Mouse (Mus musculus): ENCODE data around the gene Olfm1.

Olfm1 gene

DNA sequence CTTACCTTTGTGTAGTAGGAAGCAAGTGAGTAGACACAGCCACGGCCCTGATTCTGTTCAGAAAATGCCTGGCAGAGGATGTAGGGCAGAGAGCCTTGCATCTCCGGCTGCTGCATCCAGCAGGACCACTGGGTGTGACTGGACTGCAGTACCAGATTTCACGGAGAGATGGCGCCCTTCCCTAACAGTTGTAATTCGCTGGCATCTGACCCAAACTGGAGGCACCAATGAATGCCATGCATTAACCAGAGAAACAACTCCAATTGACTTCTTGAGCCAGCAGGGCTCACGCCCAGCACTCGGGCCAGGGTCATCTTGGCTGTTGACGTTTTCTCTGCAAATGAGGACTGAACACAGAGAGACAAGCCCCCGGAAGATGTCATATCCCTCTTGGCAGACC, 11.4 kb downstream of the Olfm1 start:
- in situ Hi-C loops (cut with MboI, MseI): loop anchor here (5.0 kb wide), 3 partner anchors 68 to 208 kb away; no protein-coding TSS in a partner anchor

DNA sequence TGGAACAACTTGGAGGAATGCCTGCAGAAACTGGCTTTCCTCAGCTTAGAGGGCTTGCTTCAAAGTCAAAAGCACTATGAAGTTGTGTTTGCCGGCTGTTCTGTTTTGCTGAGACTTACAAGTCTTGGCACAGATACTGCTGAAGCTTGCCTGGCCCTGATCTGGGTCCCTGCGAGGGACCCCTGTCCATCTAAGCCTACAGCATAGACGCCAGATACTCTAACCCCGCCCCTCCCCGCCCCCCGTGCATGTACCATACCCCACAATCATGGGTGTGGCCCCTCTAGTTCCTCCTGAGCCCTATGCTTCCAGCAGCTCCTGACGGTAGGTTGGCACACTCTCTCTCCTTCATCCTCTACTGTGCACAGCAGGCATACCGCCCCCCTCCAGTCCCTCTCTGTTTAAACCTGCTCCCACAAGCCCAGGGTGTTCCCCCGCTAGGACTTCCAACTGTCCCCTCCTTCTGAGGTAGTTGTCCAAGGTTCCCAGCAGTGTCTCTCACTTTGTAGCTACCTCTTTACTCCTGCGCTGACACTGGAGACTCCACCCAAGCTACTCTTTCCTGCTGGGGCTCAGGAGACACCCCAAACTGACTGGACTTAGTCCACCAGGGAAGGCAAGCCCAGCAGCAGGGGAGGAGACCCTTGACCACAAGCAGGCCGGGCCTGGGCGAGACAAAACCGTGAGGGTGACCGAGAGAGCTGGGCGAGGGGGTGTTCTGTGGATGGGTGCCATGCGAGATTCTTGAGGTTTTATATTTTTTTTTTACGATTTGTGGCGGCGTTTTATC, 12.1 kb downstream of the Olfm1 start:
- in situ Hi-C loops (cut with MboI, MseI): loop anchor here (5.0 kb wide), 3 partner anchors 67 to 207 kb away; no protein-coding TSS in a partner anchor

DNA sequence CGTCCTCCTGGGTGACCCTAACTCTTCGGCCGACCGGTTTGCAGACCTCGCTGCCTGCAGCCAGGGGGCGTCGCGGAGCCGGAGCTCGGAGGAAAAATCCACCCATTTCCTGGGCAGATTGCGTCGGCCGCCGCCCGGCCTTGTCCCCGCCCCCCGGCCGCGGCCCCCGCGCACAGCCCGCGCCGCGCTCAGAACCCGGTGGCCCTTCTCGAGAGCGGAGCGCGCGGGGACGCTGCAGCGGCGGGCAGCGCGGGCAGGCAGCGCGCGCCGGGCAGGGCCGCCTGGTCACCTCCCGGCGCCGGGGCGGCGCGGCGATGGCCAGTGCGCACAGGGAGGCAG, 12.6 kb downstream of the Olfm1 start:
- in situ Hi-C loops (cut with MboI, MseI): no loop called here

DNA sequence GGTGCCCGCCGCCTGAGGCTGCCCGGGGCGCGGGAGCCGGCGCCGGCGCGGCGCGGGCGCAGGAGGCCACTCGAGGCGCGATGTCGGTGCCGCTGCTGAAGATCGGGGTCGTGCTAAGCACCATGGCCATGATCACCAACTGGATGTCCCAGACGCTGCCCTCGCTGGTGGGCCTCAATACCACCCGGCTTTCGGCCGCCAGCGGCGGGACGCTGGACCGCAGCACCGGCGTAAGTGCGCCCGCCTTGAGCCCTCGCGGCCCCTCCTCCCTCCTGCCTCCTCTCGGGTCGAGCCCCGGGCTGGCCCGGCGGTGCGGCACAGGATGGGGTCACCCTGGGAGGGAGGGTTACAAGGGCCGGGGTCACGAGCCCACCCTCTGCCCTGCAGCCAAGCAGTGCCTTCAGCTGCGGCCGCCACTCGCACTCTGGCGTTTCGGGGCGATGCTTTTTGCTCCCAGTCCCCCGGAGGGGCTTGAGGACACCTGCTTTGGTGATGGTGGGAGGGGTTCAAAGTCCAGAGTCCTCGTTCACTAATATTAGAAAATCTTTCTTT, 13.2 kb downstream of the Olfm1 start:
- in situ Hi-C loops (cut with MboI, MseI): no loop called here

DNA sequence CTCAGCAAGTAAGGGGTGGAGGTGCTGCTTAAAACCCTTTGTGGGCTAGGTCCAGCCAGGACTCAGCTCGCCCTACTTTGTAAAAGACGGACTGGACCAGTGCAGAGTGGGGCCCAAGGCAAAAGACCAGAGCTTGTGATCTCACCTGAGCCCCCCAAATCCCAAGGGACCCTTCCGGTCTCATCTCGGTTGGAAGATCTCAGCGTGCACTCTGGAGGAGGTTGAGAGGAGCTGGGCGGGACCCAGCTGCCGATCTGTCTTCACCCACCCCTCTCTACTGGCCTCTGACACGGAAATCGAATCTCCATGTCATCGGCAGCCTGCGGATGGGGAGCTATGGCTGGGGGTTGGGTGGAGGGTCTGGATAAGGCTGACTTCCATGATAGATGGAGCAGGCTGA, 13.7 kb downstream of the Olfm1 start:
- in situ Hi-C loops (cut with MboI, MseI): no loop called here

DNA sequence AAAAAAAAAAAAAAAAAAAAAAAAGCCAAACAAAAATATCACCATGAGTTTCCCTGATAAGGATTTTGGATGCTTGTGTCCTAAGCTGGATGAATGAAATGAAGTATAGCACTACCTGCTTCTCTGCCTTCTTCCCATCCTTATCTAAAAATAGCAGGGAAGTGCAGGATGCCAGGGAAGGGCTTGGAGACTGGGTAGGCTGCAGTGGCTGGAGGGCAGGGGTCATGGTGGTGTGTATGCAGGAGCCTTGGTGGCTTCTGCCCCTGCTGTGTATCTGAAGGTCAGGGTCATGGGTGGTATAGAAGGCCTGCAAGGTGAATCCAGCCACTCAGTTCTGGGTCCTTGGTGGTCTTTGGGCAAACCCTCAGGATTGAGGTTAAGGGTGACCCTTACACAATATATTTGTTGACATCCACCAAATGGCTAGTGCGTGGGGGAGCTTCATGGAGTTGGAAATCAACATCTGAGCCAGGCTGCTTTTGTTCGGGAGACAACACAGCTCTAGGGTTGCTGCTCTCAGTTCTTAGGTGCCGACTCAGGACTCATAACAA, 14.5 kb downstream of the Olfm1 start:
- in situ Hi-C loops (cut with MboI, MseI): no loop called here

DNA sequence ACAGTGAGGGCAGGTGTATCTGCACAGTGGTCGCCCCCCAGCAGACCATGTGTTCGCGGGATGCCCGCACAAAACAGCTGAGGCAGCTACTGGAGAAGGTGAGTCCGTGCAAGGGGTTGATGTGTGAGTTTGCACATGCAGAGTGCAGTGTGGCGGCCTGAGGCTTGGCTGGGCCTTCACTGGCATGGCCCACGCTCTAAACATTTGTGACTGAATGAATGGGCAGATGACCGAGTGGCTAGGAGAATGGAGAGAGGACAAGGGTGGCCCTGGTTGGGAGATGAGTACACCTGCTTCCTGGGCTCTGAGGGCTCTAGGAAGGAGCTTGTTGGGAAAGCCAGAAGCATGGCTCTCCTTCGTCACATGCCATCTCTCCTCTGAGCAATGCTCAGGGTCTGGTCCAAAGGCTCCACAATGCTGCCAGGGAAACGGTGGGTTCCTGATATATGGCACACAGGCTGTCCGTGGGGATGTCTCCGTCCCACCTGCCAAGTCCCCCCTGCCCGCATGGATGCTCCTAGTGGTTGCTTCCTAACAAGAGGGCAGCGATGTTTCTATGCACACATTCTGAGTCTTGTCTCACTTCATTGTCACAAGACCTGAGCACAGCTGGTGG, 15.4 kb downstream of the Olfm1 start:
- in situ Hi-C loops (cut with MboI, MseI): no loop called here

DNA sequence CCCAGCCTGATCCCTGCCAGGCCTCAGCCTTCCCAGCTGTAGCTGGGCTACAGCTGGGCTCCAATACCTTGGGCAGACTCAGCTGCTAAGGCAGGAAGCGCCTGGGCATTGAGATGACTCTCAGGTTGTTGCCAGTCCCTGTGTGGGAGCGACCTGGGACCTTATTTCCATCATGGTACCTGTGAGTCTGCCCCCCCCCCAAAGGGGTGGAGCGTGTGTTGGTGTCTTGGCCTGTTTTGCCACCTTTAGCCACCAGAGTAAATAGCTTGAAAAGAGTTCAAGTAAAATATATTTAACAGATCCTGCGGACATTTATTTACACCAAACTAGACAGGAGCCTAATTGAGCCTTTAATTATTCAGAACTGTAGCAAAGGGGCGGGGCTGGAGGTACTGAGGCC, 16.4 kb downstream of the Olfm1 start:
- in situ Hi-C loops (cut with MboI, MseI): no loop called here

DNA sequence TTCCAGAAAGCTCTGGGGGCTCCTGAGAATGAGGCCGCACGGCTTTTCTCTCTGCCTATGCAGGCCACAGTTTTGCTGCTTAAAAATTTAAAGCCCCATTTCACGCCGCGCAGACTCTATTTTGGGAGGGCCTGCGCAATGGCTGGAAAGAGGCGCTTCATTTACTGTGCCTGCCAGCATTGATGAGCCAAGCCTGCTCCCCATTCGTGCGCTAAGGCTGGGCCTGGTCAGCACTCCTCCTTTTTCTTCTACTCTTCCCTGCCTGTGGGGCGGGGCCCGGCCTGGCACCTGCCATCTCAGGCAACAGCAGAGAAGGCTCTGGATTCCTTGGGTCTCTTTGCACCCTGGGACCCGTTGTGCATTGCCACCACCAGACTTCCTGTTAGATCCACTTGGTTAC, 16.9 kb downstream of the Olfm1 start:
- in situ Hi-C loops (cut with MboI, MseI): no loop called here

DNA sequence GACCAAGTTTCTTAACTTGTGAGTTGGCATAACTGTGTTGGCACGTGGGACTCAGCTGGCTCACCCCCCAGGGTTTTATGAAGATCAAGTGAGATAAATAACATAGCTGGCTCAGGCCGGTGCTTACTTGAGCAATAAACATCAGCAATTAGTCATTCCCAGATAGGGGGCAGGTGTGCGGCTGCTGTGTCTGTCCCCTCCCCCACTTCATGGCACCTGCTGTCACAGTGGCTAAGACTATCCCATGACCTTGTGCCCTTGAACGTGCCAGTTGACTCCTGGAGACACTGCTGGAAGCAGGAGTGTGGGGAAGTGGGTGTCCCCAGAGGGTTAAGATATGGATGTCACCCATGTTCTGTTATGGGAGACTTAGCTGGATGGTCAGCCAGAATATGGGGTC, 17.5 kb downstream of the Olfm1 start:
- in situ Hi-C loops (cut with MboI, MseI): no loop called here

DNA sequence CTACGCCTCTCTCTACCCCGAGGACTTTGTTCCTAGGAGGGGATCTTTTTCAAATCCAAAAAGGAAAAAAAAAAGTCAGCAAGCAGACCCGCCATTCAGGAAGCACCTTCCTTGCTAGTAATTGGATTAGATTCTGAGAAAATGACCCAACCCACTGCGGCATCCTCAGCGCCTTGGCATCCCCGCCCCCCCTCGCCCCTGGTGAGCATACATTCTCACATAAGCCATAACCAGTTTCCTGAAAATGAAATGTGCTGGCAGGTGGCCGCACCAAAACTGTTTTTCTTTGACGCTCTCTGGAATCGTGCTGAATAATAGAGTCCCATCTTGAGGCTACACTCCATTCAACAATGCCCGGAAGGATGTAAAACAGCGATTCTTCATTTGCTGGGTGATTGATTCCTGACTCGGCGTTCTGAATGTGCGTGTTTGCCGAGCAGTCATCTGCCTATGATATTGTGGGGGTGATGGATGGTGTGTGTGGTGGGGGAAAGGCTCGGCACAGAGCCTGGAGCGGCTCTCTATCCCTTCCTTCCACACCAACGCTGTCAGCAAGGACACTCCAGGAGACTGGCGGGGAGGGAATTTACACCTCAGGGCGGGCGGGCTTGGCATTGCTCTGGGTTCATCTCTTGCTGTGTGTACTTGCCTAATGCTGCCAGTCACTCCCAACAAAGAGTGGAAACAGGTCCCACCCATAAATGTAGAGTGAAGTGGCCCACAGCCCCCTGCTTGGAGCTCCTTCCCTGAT, 18.9 kb downstream of the Olfm1 start:
- in situ Hi-C loops (cut with MboI, MseI): no loop called here

DNA sequence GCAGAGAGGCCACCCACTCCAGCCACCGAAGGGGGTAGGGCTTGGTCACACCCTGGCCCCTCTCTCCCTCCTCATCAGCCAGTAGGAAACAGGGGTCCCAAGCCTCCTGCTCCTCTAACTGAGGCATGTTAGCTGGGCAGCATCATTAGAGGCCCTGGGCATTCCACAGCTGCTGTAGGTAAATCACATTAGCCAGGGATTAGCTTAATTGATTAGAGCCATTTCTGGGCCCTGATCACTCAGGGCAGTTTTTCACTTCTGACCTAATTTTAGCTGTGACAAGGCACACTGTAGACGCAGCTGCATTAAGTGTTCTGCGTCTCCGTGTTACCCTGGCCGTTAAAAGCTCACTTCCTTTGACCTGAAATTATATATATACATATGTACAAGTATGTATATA, 20.1 kb downstream of the Olfm1 start:
- in situ Hi-C loops (cut with MboI, MseI): no loop called here

DNA sequence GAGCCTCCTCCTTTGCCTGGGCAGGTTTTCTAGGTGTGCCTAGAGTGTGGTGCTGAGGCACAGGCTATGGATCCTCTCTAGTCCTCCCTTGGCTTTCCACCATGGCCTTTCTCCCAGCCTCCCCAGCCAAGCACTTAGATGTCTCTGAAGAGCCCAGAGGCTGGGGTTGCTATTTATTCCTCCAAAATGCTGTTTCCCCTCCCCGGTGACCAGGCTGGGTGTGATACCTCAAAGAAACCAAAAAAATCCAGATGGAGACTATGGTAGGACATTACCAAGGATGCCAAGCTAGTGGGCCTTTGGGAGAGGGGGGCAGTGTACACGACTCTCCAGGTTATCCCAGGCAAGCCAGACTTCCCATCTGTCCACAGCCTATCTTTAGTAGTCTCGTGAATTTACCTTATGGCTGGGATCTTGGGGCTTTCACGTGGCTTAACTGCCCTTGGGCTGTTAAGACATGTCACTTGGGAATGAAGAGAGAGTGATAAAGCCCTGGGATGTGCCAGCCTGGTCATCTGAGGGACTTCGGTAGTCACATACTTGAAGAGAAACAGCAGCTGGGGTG, 23.5 kb downstream of the Olfm1 start:
- in situ Hi-C loops (cut with MboI, MseI): no loop called here

DNA sequence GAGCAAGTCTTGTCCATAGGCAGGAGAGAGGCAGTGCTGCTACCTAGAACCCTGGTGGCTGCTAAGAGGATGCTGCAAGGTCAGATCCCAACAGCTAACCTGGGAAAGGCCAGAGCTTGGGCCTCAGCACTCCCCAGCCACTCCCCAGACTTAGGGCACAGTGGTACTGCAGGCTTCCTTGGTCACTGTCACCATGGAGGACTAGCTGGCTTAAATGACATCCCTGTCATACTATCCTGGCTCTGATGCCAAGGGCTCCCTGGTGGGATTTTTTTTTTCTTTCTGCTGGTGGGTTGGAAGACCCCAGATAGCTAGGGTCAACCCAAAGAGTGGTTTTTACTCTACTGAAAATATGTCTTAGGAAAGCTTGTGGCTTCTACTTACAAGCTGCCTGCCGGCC, 25.0 kb downstream of the Olfm1 start:
- in situ Hi-C loops (cut with MboI, MseI): no loop called here

DNA sequence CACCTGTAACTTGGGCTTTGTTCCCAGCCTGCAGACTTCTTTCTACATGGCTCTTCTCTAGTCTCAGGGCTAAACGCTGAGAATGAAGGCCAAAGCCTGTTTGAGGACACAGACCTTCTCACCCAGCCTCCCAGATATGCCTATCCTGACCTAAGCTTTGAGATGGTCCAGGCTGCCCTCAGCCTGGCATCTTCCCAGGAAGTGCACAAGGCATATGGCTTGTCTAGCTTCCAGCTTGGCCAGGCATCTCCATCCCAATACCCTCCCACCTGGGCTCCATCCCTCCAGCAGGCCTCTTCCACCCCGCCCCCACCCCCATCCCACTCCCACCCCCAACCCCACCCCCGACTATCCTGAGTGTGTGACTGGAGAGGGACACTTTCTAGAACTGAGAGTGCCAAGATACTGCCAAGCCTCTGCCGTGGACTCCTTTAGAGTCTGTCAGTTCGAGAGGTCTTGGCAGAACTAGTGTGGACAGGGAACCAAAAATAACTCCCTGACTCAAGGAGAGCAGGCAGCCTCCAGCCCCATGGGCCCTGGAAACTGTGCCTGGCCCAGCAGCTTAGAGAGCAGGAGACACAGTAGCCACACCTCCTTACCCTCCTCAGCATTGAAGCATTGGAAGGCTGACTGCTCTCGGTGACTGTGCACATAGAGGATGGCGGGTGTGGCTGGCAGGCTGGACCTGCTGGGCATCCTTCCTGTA, 26.0 kb downstream of the Olfm1 start:
- in situ Hi-C loops (cut with MboI, MseI): no loop called here

DNA sequence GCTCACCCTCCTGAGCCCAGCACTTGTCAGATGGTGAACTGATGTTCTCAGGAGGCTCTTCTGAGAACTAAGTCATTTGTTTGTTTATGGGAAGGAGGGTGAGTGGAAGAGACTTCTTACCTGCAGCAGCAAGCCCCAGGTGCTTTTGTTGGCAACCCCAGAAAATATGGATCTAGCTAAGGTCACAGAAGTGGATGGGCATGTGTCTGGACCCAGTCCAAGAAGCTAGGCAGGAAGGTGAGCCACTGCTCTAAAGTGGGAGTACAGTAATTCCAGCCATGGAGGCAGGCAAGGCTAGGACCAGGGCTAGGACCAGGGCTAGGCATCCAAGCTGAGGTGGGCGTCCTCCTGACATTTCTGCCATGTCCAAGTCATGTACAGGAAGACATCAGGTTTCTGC, 26.8 kb downstream of the Olfm1 start:
- in situ Hi-C loops (cut with MboI, MseI): no loop called here

DNA sequence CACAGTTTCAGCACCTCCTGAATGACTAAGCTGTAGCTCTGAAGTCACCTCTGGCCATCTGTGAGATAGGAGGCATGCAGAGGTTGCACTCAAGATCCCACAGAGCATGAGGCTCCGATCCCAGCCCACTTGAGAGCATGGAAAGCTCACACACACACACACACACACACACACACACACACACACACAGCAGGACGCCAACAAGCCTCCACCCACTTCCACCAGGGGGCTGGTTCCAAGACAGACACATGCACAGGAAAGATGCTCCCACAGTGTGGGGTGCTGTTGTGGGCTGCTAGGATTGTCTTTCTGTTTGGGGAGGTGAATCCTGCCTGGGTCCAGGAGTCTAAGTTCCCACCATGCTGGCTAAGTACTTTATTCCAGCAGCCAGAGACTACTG, 29.0 kb downstream of the Olfm1 start:
- in situ Hi-C loops (cut with MboI, MseI): no loop called here

DNA sequence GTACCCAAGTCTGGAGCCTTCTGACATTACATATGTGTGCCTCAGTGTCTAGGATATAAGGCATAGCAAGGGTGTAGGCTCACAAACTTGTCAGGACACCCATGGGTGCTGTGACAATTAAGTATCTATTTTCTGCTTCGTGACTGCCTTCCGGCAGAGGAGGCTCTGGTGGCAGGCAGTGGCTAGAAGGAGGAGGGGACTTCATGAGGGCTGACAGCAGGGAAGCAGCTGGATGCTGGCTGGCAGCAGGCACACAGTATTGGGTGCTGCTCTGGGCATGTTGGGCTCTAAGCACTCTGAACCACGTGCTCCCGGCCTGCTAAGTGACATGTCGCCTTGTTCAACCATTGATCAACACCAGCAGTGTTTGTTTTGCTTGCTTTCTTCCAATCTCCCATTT, 32.0 kb downstream of the Olfm1 start:
- in situ Hi-C loops (cut with MboI, MseI): no loop called here

DNA sequence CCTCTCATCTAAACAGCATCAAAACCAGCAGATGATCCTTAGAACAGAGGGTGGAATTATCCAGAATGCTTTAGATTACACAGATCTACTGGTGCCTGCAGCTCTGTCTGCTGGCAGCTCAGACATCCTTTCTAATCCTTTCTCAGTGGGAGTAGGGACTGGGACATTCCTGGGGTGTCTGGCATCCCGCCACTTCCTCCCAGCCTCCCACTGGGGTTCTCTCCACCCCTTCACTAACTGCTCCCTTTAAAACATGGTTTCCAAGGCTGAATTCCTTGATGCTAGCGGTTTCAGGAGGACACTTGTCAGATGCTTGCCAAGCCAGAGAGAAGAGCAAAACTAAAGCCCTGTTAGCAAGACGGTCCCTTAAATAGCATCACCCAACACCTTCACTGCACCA, 33.1 kb downstream of the Olfm1 start:
- in situ Hi-C loops (cut with MboI, MseI): no loop called here

DNA sequence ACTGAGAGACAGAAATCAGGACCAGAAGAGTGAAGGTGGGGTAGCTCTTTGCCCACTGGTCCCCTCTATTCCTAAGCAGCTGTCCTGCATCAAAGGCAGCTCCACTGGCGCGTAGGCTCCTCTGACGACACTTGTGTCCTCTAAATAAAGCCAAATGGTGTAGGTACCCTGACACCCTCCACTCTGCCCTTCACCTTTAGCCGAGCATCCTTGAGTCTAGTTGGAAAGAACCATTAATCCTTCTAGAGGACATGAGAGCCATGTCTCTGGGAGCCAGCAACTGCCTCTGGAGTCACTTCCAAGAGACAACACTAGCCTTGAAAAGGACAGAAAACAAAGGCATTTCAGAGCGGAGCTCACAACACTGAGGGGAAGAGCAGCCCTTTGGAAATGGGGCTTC, 34.2 kb downstream of the Olfm1 start:
- in situ Hi-C loops (cut with MboI, MseI): no loop called here

DNA sequence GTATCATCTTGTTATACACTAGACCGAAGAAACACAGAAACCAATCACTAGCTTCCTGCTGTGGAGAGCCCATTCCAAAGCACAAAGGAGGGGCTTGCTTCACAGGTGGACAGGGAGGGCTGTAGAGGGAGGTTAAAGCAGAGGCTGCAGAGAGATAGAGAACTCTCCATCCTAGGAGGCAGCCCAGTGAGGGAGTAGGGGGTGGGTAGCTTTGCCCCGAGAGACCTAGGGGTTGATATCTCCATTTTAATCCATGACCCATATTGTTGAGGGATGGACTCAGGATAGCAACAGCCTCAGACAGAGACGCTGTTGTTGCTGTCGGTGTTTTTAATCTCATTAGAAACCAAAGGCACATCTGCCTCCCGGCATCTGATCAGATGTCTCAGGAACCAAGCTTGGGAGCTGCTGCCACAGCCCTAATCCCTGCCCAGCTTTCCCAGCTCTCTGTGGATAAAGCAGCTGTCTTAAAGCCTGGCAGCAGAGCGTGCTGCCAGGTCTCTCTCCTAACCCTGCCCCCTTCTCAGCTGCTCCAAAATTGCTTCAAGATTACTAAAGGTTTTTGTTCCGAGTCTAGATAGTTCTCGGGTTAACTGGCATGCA, 34.9 kb downstream of the Olfm1 start:
- in situ Hi-C loops (cut with MboI, MseI): no loop called here

Data from T-helper 1 cell (primary cell).